Mouse (Mus musculus): ENCODE measurements around the gene Sntn.

DNA sequence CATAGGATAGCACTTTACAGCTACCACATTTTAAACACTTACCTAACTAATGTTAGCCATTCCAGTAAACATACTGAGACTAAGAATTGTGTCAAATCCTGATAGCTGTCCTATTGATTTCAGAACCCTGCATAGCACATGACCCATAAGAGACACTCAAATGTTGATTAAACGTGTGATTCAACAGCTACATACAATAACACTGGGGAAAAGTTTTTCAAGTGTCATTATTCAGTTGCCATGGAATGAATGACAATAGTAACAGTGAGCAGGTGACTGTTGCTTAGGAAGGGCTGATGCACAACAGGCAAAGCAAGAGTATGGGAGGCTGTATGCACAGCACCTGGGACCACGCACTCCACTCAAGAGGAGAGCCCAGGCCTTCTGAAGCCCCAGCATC lies at the start of gene Sntn:
- TF ChIP-seq CTCF (IDR thresholded peaks at IDR 0.05; ENCODE audit: borderline replicate concordance, extremely low read depth, insufficient read depth, insufficient read length): no peak
- TF ChIP-seq POLR2A (IDR thresholded peaks at IDR 0.05; ENCODE audit: borderline replicate concordance, extremely low read depth, insufficient read depth, insufficient read length, poor library complexity, severe bottlenecking): no peak

All from brain, embryonic 14.5 days (tissue).